Mouse (Mus musculus) G1E (cell line): ENCODE data around the gene Slc8a3. TPM values are rescaled to one million over a fixed set of nuclear protein-coding genes. Genes with fewer than 3 reads are reported as not detected.

ENCODE experiments used
- ATAC-seq: 2 replicates; pipeline ENCODE4 v1.8.0; 2016; ENCODE audit warnings: mild to moderate bottlenecking; ENCODE audit not compliant: insufficient number of reproducible peaks, poor library complexity, low FRiP score, severe bottlenecking; ENCODE audit errors: extremely low read depth
- DNase-seq: peaks from one replicate; pipeline ENCODE4 v3.0.0; 2012; ENCODE audit warnings: low spot score
- H3K27me3 ChIP-seq: 2 replicates; pipeline ENCODE4 v1.6.1; 2012; ENCODE audit warnings: mild to moderate bottlenecking, low read length, inconsistent platforms; ENCODE audit not compliant: insufficient read depth
- H3K36me3 ChIP-seq: replicated peaks from 2 replicates; pipeline ENCODE3; 2012; ENCODE audit warnings: mild to moderate bottlenecking, inconsistent platforms
- H3K4me1 ChIP-seq: 2 replicates; pipeline ENCODE4 v1.6.1; 2012; ENCODE audit warnings: low read depth, low read length, inconsistent platforms, mixed read lengths; ENCODE audit not compliant: insufficient read depth
- H3K4me3 ChIP-seq: 2 replicates; pipeline ENCODE4 v1.5.1; 2012; ENCODE audit warnings: low read depth, mild to moderate bottlenecking, inconsistent platforms, low read length, moderate library complexity, mixed read lengths
- H3K9me3 ChIP-seq: replicated peaks from 2 replicates; pipeline ENCODE4 v1.6.1; 2012; ENCODE audit warnings: inconsistent platforms
- CTCF ChIP-seq: IDR thresholded peaks from 2 replicates; pipeline ENCODE4 v1.5.1; 2012; ENCODE audit warnings: low read depth, low read length, inconsistent platforms, mixed read lengths
- GATA1 ChIP-seq: IDR thresholded peaks from 2 replicates; pipeline ENCODE4 v1.6.1; 2012; ENCODE audit warnings: borderline replicate concordance, low read length, inconsistent platforms, mixed read lengths
- GATA2 ChIP-seq: IDR thresholded peaks from 2 replicates; pipeline ENCODE4 v1.6.1; 2012; ENCODE audit warnings: low read depth, low read length, inconsistent platforms, borderline replicate concordance
- POLR2AphosphoS5 ChIP-seq: IDR thresholded peaks from 2 replicates; pipeline ENCODE4 v1.6.1; 2012; ENCODE audit warnings: low read depth, low read length, inconsistent platforms; ENCODE audit not compliant: insufficient replicate concordance
- TAL1 ChIP-seq: conservative IDR thresholded peaks from 2 replicates; pipeline ENCODE4 v1.6.1; 2012; ENCODE audit warnings: low read depth, low read length, inconsistent platforms, mixed read lengths
- polyA plus RNA-seq: library from polyadenylated mRNA; stranded (reverse); fragments of >175 nt; gene quantifications from 2 replicates; pipeline ENCODE4 v1.2.3, GENCODE M21; 2012
- total RNA-seq, 2 experiments: library from RNA; stranded (forward) in 1 of 2; stranded (reverse) in 1 of 2; fragments of 200-1000 nt in 1 of 2; fragments of >200 nt in 1 of 2; fragmentation: Nextera tagmentation in 1 of 2; gene quantifications; 2 replicates each; pipeline ENCODE4 v1.2.3; 2014 to 2017

Gene Slc8a3
- total and polyA plus RNA-seq, 3 experiments: 0.16 TPM; not detected in 2

DNA sequence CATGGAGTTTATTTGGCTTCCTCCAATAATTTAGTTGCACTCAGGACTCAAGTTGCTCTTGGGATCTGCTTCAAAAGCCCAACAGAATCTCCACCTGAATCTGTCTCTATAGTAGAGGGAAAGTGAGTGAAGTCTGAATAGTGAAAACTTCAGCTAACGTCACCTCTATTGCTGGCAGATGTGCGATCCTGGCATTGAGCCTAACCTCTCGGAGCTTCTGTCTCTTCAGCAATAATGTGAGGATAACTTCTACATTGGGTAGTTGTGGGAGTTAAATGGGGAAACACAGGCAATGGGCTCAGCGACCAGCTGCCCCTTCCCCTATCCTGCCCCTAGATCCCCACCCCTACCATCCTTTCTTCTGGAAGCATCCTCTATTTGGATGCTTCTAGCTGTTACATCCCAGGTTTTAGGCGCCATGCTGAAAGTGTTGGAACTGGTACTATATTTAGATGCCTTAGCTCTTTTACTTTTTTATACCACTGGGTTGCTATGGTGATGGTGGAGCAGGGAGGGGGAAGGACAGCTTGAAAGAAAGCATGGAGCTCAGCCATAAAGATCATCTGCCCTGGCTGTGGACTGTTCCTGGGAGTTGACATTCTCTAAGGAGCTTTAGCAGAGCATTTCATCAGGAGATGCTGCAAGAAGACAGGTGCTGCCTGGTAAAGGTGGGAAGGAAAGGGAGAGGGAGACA lies 105.1 kb downstream of the Slc8a3 start:
- H3K4me3 ChIP-seq: no peak overlapping the region
- ATAC-seq: no peak
- H3K36me3 ChIP-seq: no peaks in the 10 kb centered on the region
- H3K4me1 ChIP-seq: no peaks in the 10 kb centered on the region
- H3K9me3 ChIP-seq: no peaks in the 10 kb centered on the region
- DNase-seq: no peak
- peaks cover 17% of the 10 kb centered on the region for H3K27me3 ChIP-seq
- TF ChIP-seq POLR2AphosphoS5 (no peak), GATA1 (no peak), TAL1 (no peak)

DNA sequence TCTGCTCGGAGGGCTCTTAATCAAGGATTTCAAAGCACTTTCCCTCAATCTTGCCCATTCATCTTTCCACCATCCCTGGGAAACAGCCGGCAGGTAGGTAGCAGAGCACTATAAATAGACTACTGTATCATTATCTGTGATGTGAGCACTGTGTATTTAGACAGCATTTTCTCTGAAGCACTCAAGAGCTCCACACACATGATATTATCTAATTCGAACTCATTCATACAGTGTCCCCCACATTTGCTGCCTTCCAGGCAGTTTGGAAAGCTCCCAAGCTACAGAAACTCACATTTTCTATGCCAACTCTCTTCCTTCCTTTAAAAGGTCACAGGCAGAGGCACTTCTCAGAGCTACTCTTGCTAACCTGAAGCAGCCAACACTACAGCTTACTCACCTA lies 106.4 kb downstream of the Slc8a3 start:
- Histone ChIP-seq H3K4me1 (no peaks in the 10 kb centered on the region), H3K4me3 (no peak overlapping the region), H3K27me3 (peaks cover 17% of the 10 kb centered on the region), H3K36me3 (no peaks in the 10 kb centered on the region), H3K9me3 (no peaks in the 10 kb centered on the region)
- ATAC-seq: no peak
- no peak for DNase-seq
- TF ChIP-seq GATA1: no peak
- no peak for TF ChIP-seq POLR2AphosphoS5
- TF ChIP-seq GATA2: no peak
- TF ChIP-seq CTCF: no peak
- TF ChIP-seq TAL1: no peak

DNA sequence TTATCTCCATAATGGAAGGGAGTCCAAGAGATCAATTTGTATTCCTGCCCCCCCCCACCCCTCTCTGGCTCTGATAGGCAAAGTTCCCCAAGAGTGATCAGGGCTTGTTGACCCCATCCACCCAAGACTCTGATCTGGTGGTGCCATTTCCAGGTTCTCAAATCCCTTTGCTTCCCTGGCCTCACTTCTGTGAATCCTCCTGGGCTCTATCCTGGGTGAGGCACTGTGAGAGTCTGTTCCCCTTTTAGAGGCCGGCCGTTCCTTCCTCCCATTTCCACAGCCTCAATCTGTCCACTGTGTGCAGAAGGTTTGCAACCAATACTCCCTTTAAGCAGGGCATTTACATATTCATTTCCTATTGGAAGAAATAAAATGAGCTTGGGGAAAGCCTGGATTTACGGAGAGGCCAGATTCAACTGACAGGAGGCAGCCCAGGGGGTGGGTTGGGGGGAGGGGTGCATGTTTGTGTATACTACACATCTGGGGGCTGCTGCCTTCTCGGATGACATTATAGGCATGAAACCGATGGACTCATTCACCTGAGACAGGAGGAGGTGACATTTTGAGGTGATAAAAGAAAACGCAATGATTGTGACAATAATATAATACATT lies 106.9 kb downstream of the Slc8a3 start:
- Histone ChIP-seq H3K36me3 (no peaks in the 10 kb centered on the region), H3K4me1 (no peaks in the 10 kb centered on the region), H3K27me3 (peaks cover 17% of the 10 kb centered on the region), H3K4me3 (no peak overlapping the region), H3K9me3 (no peaks in the 10 kb centered on the region)
- no peak for ATAC-seq
- no peak for TF ChIP-seq TAL1
- no peak for TF ChIP-seq GATA2
- DNase-seq: no peak

DNA sequence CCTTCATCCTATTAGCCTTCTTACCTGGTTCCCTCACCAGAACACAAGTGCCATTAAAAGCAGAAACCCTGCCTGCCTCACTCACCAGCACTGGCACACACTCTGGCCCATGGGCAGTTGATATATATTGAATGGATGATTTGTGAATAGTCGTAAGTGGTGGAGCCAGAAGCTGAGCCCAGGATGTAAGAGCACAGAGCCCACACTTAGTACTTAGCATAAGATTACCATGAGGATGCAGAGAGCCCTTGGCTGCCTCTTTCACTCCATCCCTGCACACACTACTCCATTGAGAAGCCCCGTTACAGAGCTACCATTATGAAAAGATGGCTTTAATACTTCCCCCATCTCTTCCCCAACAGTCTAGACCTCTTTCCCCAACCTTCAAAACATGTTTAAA lies 108.1 kb downstream of the Slc8a3 start:
- no peaks in the 10 kb centered on the region for H3K4me1 ChIP-seq
- H3K36me3 ChIP-seq: no peaks in the 10 kb centered on the region
- TF ChIP-seq TAL1: no peak
- TF ChIP-seq GATA2: no peak
- no peak for TF ChIP-seq GATA1
- no peak for TF ChIP-seq POLR2AphosphoS5
- no peak for TF ChIP-seq CTCF
- H3K27me3 ChIP-seq: peaks cover 12% of the 10 kb centered on the region
- no peak for DNase-seq
- no peaks in the 10 kb centered on the region for H3K9me3 ChIP-seq
- ATAC-seq: no peak
- no peak overlapping the region for H3K4me3 ChIP-seq

DNA sequence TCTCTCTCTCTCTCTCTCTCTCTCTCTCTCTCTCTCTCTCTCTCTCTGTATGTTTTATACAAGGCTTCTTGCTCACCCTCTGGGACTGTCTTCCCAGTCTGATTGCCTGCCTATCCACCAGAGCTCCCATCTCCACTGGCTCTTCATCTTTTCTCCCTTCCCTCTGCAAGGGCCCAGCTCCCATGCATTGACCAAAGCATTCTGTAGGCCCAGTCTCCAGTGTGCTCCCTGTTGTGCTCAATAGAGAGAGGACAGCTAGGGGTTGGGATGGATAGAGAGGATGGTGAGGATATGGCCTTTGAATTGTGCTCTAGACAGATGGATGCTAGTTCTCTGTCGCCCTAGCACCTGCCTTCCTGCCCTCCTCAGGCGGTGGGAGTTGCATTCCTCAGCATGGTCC lies 109.7 kb downstream of the Slc8a3 start:
- no peaks in the 10 kb centered on the region for H3K4me1 ChIP-seq
- H3K27me3 ChIP-seq: peaks cover 24% of the 10 kb centered on the region
- no peak overlapping the region for H3K4me3 ChIP-seq
- no peak for DNase-seq
- H3K36me3 ChIP-seq: no peaks in the 10 kb centered on the region
- H3K9me3 ChIP-seq: no peaks in the 10 kb centered on the region
- no peak for TF ChIP-seq GATA1
- no peak for TF ChIP-seq POLR2AphosphoS5
- no peak for TF ChIP-seq CTCF
- no peak for TF ChIP-seq GATA2
- TF ChIP-seq TAL1: no peak
- no peak for ATAC-seq

DNA sequence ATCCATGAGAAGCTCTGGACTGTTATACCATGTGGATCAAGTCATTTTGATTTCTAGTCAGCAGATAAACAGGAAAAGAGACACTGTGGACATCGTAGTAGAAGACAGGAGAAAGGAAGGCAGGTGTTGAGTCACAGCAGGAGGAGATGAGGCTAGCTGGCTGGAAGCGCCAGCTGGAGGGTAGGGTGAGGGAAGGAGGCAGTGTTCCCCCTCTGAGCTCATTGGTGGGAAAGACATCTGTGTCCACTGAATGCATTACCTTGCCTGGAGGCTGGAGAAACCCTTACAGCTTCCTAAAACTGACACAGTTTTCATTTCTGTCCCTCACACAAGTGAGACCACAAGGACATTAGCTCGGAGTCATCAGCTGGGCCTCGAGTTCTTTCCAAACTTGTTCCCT lies 113.6 kb downstream of the Slc8a3 start:
- no peak for ATAC-seq
- Histone ChIP-seq H3K4me1 (no peaks in the 10 kb centered on the region), H3K4me3 (no peak overlapping the region), H3K36me3 (no peaks in the 10 kb centered on the region), H3K27me3 (peaks cover 24% of the 10 kb centered on the region), H3K9me3 (no peaks in the 10 kb centered on the region)
- TF ChIP-seq GATA2 (no peak), CTCF (no peak), POLR2AphosphoS5 (no peak), TAL1 (no peak), GATA1 (no peak)
- no peak for DNase-seq

DNA sequence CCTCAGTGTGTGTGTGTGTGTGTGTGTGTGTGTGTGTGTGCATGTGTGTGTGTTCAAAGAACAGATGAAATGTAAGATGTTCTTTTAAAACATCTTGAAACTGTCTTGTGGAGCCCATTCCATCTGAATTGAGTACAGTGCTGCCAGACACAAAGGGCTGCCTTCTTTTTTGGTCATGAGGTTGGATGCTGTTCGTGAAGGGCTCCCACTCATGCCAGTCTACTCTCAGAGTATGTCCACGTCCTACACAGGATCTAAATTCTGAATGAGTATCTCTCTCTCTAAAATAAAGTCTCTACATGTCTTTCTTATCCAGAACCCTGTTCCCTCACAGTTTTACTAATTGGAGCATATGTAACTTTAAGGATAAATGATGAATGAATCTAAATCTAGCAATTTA lies 124.4 kb downstream of the Slc8a3 start:
- H3K36me3 ChIP-seq: no peaks in the 10 kb centered on the region
- DNase-seq: no peak
- TF ChIP-seq GATA1: no peak
- TF ChIP-seq TAL1: no peak
- no peak for TF ChIP-seq POLR2AphosphoS5
- no peak for TF ChIP-seq GATA2
- no peak for TF ChIP-seq CTCF
- H3K4me3 ChIP-seq: no peak overlapping the region
- H3K27me3 ChIP-seq: no peaks in the 10 kb centered on the region
- no peaks in the 10 kb centered on the region for H3K9me3 ChIP-seq
- no peaks in the 10 kb centered on the region for H3K4me1 ChIP-seq
- no peak for ATAC-seq
